Mouse (Mus musculus) left cerebral cortex, adult 9 months (tissue): ENCODE measurements around the gene Adgrl3.
"Not testable (repeated sequence)": the region's sequence is repeated elsewhere in the genome, so short reads cannot be mapped to it uniquely, and the experiment has no call there.

Experiments
- DNase-seq, 2 experiments: peaks; one replicate each; pipeline ENCODE4 v3.0.0; 2022; ENCODE audit warnings: low spot score in 2 of 2

Adgrl3 gene

GRCm38 (mm10) chr5:81375992-81376391, 356.1 kb downstream of the Adgrl3 start:
- no peak for DNase-seq

- DNase-seq, result no peak
Observed at GRCm38 (mm10) chr5:81405582-81406143, 385.7 kb downstream of the Adgrl3 start.

DNA sequence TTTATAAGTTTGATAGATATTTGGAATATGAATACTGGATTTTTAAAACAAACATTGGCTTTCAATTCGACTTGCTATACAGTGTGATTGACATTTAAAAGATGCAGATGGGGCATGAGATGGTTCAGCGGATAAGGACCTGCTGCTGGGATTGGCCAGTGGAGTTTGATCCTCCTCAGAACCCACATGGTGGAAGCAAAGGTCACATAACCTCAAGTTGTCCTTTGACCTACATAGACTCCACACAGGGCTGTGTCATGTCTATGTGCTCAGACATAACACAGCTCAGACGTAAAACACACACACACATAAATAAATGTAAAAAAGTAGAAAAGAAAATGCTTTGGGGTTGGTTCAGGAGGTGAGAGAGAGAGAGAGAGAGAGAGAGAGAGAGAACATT, 397.4 kb downstream of the Adgrl3 start:
- no peak for DNase-seq

GRCm38 (mm10) chr5:81427393-81427792, 407.5 kb downstream of the Adgrl3 start:
- DNase-seq, result no peak

DNA sequence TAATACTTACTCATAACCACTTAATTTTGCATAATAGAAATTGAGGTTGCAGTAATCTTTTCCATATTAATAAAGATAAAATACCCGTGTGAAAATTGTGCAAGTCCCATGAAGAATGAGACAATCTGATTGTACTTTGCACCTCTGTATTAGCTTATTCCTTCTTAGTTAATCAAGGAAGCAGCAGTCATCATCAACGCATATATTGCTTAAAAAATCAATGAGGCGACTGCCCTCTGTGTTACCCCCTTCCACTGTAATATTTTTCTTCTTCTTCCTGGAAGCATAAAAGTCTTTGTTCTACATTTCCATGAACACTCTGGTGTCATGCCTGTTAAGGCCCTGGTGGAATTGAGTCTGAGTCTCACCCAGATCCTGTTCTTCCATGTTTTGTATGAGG, 416.4 kb downstream of the Adgrl3 start:
- DNase-seq, result no peak

DNA sequence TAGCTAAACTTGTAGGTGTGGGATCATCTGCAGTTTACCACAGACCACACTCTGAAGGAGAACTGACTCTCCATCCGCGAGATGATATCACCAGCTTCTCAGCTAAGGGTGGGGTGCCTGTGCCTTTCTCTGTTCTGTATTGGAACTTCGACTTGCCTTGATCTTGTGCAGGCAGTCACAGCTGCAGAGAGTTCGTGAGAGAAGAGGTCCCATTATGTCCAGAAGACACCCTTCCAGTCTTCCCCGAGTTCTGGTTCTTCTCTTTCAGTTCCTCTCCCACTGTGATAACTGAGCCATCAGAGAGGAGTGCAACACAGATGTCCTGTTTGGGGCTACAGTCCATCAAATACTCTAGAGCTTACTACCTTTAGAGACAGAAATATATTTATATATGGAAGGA, 422.2 kb downstream of the Adgrl3 start:
- DNase-seq, result no peak

GRCm38 (mm10) chr5:81465971-81466370, 446.0 kb downstream of the Adgrl3 start:
- peak in 1 of 2 experiments; percentile 29 for DNase-seq

DNA sequence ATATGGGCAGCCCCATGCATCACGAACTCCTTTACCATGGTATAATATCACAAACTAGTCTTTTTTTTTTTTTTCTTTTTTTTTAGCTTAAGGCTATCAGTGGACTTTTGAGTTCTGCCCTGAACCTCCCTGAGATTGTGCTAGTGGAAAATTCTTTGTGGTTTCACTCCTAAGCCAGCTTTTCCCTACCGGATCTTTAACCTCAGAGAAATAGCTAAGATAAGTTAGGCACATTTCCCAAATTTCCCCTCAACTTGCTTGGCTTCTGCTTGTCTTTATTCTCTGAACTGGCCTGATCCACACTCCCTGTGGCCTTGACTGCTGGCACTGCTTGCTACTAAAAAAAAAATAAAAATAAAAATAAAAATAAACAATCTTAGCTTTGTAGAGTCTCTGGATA, 454.7 kb downstream of the Adgrl3 start:
- no peak for DNase-seq

DNA sequence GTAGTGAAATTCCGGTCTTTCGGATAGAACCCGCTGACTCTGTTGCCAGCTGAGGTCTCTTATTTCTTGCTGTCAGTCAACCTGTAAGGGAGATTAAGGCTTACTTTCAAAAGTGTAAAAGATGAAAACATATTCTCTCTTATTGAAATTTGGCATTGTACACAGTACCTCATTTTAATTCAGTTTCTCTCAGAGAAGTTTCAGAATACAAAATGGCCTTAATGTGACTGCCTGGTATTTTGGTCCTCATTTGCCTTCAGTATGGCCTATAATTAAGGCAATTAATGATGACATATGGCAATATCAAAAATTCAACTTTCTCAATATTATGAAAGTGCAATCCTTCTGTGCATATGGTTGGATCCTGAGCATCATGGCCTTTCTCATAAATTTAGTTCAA, 455.5 kb downstream of the Adgrl3 start:
- no peak for DNase-seq

DNA sequence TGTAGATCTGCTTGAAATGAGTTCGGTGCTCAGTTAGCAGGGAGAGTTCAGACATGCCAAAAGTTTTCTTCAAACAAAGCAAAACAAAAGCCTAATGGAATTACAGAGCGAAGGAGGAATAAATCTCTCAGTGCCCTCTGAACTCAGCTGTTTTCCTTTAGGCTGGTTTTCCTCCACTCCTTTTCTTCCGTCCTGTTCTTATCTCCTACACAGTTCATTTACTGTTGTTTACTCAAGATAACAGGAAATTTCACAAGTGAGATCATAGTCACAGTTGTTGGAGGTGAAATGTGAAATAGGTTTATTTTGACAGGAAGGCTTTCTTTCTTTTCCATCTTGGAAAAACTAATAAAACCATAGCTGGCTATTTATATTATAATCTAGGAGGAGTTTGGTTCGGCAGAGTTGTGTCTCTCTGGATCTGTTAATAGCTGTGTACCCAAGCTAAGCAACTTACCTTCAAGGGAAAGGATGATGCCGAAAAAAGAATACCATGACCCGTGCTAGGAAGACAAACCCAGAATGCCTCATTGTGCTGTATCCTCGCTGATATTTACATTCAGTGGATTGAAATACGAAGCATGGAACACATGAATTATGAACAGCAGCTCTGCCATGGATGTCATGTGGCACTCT, 456.2 kb downstream of the Adgrl3 start:
- no peak for DNase-seq

DNA sequence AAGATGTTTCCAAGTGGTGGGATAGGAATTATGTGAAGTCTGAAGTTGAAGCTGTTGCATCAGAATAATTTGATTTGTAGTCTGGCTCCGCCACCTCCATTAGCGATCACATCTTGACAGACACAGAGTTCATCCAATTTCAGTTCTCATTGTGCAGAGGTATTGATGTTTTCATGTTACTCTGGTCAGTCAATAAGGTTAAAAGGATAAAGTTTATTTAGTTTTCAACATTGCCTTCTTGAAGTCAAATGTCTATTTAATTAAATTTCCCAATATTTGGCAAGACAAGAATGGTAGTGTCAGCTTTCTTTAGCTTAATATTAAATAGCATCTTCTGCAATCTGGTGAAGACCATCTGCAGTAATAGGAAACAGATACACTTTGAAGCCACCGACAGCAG, 461.0 kb downstream of the Adgrl3 start:
- DNase-seq, result no peak

DNA sequence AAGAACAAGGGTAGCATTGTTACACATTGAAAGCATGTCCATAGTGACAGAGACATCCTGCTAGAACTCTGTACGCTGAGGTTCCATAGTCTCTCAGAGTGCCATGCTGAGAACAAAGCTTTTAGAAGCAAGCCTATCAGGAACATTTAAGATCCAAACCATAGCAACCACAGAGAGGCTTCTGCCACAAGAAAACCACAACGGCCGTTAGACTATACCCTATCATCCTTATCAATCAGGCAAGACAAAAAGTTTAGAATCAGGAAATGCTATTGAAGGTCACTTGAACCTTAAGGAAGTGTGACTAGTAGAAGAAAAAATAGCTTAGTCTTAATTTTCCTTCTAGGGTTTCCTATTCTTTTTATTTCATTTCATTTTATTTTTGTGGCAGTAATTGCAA, 464.0 kb downstream of the Adgrl3 start:
- no peak for DNase-seq

DNA sequence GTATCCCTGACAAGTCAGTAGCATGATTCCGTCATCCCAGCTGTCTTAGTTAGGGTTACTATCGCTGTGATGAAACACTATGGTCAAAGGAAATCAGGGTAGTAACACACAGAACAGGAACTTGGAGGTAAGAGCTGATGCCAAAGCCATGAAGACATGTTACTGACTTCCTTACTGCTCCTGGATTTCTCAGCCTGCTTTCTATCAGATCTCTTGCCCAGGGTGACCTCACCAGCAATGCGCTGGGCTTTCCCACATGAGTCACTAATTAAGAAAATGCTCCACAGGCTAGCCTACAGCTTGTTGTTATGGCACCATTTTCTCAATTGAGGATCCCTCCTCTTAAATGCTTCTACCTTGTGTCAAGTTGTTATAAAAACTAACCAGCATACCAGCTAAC, 481.1 kb downstream of the Adgrl3 start:
- no peak for DNase-seq

DNA sequence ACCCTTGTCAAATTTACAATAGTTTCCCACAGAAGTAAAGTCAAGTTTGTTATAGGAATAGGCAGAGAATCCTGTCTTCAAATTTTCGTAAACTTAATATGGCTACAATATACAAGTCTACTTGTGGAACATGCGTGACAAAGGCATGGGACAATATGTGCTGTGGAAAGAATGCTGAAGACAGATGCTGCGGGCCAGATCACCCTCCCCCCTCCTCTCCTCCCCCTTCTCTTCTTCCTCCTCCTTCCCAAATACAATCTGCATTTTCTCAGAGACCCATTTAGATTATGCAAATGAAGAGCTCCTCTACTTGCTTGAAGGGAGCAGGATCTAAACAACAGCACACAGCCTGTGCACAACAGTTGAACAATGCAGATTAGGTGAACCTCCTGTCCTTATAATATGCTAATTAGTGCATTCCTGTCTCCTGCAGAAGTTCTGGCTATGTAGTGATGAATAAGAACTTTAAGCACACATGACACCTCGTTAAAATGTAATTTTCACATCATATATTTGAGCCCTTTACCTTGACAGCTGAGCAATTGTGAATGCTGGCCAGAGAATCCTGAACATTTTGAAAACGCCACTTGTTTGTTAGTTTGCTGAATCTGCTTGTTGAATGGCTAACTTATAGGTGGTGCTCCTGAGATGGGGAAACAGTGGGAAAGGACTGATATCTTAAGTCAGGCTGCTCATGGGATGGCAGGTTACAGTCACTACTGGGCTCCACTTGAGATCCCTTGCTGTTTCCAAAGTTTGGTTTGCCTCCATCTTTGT, 499.0 kb downstream of the Adgrl3 start:
- no peak for DNase-seq

- peak; percentile 32 to 45 for DNase-seq
Observed at GRCm38 (mm10) chr5:81519497-81520382, 499.8 kb downstream of the Adgrl3 start.

DNA sequence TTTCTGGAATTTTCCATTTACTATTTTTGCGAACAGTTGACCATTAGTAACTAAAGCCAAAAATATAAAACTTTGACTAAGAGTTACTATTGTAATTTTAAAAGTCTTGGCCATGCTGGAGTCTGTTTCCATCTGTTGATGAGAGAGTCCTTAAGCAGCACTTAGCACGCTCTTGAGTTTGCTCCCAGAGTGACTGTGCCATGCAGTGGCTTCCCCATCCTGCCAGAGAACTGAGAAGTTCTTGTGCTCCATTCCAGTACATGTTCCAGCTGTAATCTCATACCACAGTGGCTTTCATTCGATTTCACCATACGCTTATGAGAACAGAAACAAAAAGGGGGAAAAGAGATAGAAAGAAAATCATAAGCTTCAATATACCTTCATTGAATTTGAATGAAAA, 502.8 kb downstream of the Adgrl3 start:
- no peak for DNase-seq

GRCm38 (mm10) chr5:81524532-81524961, 504.6 kb downstream of the Adgrl3 start:
- DNase-seq, result no peak

DNA sequence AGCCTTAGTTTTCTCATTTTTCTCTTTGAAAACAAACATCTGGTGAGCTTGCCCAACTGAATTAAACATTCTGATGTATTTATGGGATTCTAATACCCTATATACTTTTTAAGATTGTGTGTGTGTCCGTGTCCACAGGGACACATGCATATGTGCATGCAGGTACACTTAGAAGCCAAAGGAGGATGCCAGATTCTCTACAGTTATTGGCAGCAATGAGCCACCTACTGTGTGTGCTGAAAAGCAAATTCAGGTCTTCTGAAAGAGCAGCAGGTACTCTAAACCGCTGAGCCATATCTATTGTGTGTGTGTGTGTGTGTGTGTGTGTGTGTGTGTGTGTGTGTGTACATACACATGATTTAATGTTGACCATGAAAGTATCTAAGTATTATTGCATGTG, 505.4 kb downstream of the Adgrl3 start:
- DNase-seq, result no peak

- DNase-seq, result no peak
Observed at GRCm38 (mm10) chr5:81531639-81532038, 511.7 kb downstream of the Adgrl3 start.

GRCm38 (mm10) chr5:81550211-81550610, 530.3 kb downstream of the Adgrl3 start:
- no peak for DNase-seq

- DNase-seq, result not testable (repeated sequence)
Observed at GRCm38 (mm10) chr5:81555149-81555548, 535.2 kb downstream of the Adgrl3 start.

- no peak for DNase-seq
Observed at GRCm38 (mm10) chr5:81556008-81556407, 536.1 kb downstream of the Adgrl3 start.
